Mouse (Mus musculus) midbrain, postnatal 0 days (tissue): ENCODE measurements at regions not wholly inside any gene's neighbourhood (a gene's known extent, or its start where the extent isn't known, plus 50 kb on each side); places are given as distances from the start of the nearest gene placed in this dataset.

Experiments
- ATAC-seq: fragments of 200-750 bp; cut with Nextera tagmentation; 2 replicates; pipeline ENCODE4 v1.8.0; 2017; ENCODE audit warnings: moderate number of reproducible peaks, mild to moderate bottlenecking, moderate TSS enrichment, moderate library complexity; ENCODE audit not compliant: low FRiP score
- DNase-seq: peaks from one replicate; pipeline ENCODE4 v3.0.0-alpha.2; 2015; ENCODE audit warnings: low spot score
- H3K27ac ChIP-seq: fragments of 300-500 bp; sonication (generic); 2 replicates; pipeline ENCODE4 v1.5.1; 2014; ENCODE audit warnings: low read depth, mild to moderate bottlenecking, low read length, mixed read lengths
- H3K27me3 ChIP-seq: fragments of 300-500 bp; sonication (generic); 2 replicates; pipeline ENCODE4 v1.6.1; 2014; ENCODE audit warnings: low read length, control low read depth, mixed read lengths; ENCODE audit not compliant: insufficient read depth
- H3K36me3 ChIP-seq: fragments of 300-500 bp; sonication (generic); 2 replicates; pipeline ENCODE4 v1.6.1; 2014; ENCODE audit warnings: low read length, control low read depth, mixed read lengths; ENCODE audit not compliant: insufficient read depth
- H3K4me1 ChIP-seq: fragments of 300-500 bp; sonication (generic); 2 replicates; pipeline ENCODE4 v1.6.1; 2014; ENCODE audit warnings: mild to moderate bottlenecking, control low read depth, antibody characterized with exemption, low read length, mixed read lengths; ENCODE audit not compliant: insufficient read depth
- H3K4me2 ChIP-seq: fragments of 300-500 bp; sonication (generic); 2 replicates; pipeline ENCODE4 v1.6.1; 2014; ENCODE audit warnings: low read depth, mild to moderate bottlenecking, low read length, mixed read lengths; ENCODE audit not compliant: poor library complexity, severe bottlenecking
- H3K4me3 ChIP-seq: fragments of 300-500 bp; sonication (generic); 2 replicates; pipeline ENCODE4 v1.5.1; 2014; ENCODE audit warnings: low read depth, mild to moderate bottlenecking, low read length, moderate library complexity
- H3K9ac ChIP-seq: fragments of 300-500 bp; sonication (generic); replicated peaks from 2 replicates; pipeline ENCODE4 v1.6.1; 2014; ENCODE audit warnings: mild to moderate bottlenecking, low read length, moderate library complexity, mixed read lengths; ENCODE audit not compliant: poor library complexity, severe bottlenecking
- H3K9me3 ChIP-seq: fragments of 300-500 bp; sonication (generic); 2 replicates; pipeline ENCODE4 v1.6.1; 2016; ENCODE audit warnings: low read length, control low read depth
- CTCF ChIP-seq: IDR thresholded peaks from 2 replicates; pipeline ENCODE4 v1.5.1; 2016; ENCODE audit warnings: antibody characterized with exemption, mild to moderate bottlenecking
- WGBS: fragments of 180-500 bp; shearing (Covaris S2); extraction: QIAGEN DNeasy Blood & Tissue Kit; methylation state at CpG from one replicate; pipeline ENCODE4 v1.1.7; 2014; 5-methylcytosine and 5-hydroxymethylcytosine counted together

DNA sequence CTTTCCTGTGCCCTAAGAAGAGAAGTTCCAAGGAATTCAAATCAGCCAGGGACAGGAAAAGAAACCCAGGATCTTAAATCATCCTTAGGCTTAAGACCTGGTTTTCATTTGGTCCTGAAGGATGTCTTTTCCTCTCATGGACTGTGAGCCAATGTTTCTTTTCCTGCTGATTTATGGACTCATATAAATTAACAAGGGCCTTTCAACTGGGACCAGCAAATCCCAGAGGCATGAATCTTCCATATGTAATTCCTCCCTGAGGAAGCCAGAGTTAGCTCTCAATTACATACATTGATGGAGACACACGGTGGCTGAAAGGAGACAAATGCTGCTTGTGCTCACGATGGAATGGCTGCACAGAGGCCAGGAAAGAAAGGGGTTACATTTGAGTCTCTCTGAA, 230.2 kb upstream of the Tnc start:
- no peaks in the 10 kb centered on the region for H3K9me3 ChIP-seq
- H3K4me2 ChIP-seq, result no peak overlapping the region
- WGBS, result 56% methylated on average over 2 of the region's 2 CpGs
- no peaks in the 10 kb centered on the region for H3K4me1 ChIP-seq
- no peaks in the 10 kb centered on the region for H3K36me3 ChIP-seq
- no peak overlapping the region for H3K4me3 ChIP-seq
- ATAC-seq (no peak), DNase-seq (no peak)
- no peak overlapping the region for H3K9ac ChIP-seq
- H3K27ac ChIP-seq, result no peak overlapping the region
- no peaks in the 10 kb centered on the region for H3K27me3 ChIP-seq
- no peak for TF ChIP-seq CTCF

DNA sequence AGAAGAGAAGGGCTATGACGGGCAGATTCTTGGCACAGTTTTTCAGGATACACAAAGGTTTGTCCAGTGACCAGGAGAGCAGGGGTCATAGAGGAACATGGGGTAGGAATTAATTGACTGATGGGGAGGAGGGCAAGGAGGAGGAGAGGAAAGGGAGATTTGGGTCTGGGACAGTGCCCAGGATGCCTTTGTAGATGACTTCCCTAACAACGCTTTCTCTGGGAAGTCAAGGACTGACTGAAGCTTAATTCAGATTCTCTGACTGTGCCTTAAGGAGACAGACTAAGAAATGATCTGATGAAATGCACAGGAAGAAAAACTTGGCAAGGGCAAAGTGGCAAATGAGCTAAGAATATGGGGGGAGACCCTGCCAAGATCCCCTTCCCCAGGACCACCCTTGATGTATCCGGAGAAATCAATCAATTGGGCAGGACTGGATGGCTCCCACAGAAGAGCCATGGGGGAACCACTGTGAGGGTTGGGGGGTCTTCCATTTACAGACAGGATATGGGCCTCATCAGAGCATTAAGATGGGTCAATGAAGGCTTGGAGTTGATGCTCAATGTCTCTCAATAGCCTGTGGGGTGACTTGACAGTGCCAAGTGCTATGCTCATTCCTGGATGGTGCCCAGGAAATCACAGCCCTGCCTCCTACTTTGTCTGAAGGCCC, 227.6 kb upstream of the Tnc start:
- H3K27me3 ChIP-seq, result no peaks in the 10 kb centered on the region
- peak; percentile 69 for DNase-seq
- no peak overlapping the region for H3K27ac ChIP-seq
- WGBS, result 78% methylated on average over 3 of the region's 3 CpGs
- H3K9me3 ChIP-seq, result no peaks in the 10 kb centered on the region
- ATAC-seq, result peak; percentile 71; the same call in 1 of the 2 replicates
- H3K4me1 ChIP-seq, result no peaks in the 10 kb centered on the region
- no peak overlapping the region for H3K4me2 ChIP-seq
- no peak overlapping the region for H3K9ac ChIP-seq
- no peaks in the 10 kb centered on the region for H3K36me3 ChIP-seq
- no peak overlapping the region for H3K4me3 ChIP-seq
- TF ChIP-seq CTCF, result no peak

DNA sequence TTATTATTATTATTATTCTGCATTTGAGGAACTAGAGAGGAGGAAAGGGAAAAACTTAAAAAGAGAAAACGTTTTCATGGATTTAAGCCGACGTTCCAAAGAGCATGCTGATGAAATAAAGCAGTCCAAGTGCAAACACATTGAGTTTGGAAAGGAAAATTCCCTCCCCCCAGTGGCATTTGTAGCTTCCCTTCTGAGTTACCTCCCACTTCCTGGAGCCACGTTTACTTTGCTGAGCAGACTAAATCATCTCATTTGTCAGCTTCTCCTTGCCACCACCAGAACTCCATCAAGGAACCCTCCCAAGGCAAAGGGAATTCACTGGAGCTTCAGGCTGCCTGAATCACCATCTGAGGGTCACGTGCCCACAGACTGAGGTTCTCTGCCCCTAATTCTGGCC, 223.0 kb upstream of the Tnc start:
- Histone ChIP-seq H3K27me3 (no peaks in the 10 kb centered on the region), H3K9me3 (no peaks in the 10 kb centered on the region), H3K4me2 (no peak overlapping the region), H3K4me3 (no peak overlapping the region), H3K9ac (no peak overlapping the region), H3K36me3 (no peaks in the 10 kb centered on the region), H3K4me1 (no peaks in the 10 kb centered on the region), H3K27ac (no peak overlapping the region)
- TF ChIP-seq CTCF, result no peak
- ATAC-seq, result no peak
- 74% methylated on average over 5 of the region's 5 CpGs for WGBS
- DNase-seq, result no peak

DNA sequence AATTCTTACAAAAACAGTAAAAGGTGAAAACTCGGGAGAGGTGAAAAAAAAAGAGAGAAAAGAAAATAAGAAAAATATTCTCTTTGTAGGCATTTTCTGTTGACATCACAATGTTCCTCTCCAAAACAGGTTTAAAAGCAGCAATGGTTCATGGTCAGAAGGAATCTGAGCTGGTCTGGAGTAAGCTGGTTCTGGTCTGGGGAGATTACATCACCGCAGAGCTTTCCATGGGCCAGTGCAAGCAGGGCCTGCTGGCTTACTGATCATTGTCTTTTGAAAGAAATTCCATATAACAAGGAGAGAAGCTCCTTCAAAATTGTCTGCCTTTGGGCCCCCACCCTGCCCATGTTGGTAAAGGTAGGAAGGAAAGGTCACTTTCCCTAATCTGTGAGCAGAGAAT, 222.3 kb upstream of the Tnc start:
- no peak for TF ChIP-seq CTCF
- no peak for DNase-seq
- Histone ChIP-seq H3K4me3 (no peak overlapping the region), H3K27ac (no peak overlapping the region), H3K4me2 (no peak overlapping the region), H3K4me1 (no peaks in the 10 kb centered on the region), H3K36me3 (no peaks in the 10 kb centered on the region), H3K27me3 (no peaks in the 10 kb centered on the region), H3K9ac (no peak overlapping the region), H3K9me3 (no peaks in the 10 kb centered on the region)
- ATAC-seq, result no peak
- 91% methylated on average over 2 of the region's 2 CpGs for WGBS

DNA sequence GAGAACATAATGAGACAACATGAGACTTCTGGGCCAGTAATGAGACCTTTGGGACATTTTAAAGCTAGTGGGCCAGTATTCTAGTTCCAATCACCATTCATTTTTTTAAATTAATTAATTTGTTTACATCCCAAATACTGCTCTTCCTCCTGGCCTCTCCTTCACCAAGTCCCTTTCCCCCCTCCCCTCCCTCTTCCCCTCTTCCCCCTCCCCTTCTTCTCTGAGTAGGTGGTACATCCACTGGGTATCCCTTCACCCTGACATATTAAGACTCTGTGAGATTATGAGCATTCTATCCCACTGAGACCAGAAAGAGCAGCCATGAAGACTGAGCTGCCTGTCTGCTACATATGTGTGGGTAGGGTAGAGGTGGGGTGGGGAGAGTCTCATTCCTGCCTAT, 213.7 kb upstream of the Tnc start:
- Histone ChIP-seq H3K9ac (no peak overlapping the region), H3K4me1 (no peaks in the 10 kb centered on the region), H3K9me3 (no peaks in the 10 kb centered on the region), H3K27ac (no peak overlapping the region), H3K27me3 (no peaks in the 10 kb centered on the region), H3K36me3 (no peaks in the 10 kb centered on the region), H3K4me3 (no peak overlapping the region), H3K4me2 (no peak overlapping the region)
- TF ChIP-seq CTCF, result no peak
- DNase-seq (no peak), ATAC-seq (no peak)

DNA sequence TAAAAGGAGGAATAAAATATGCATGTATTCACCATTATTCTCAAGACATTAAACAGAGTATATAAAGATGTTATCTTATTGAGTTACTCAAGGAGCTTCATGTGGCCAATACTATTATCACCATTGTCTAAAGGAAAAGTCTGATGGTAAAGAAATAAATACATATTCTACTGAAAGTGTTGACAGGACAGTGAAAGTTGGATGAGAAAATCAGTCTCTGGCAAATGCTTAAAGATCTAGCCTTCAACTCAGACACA, 213.3 kb upstream of the Tnc start:
- no peaks in the 10 kb centered on the region for H3K36me3 ChIP-seq
- H3K9ac ChIP-seq, result no peak overlapping the region
- H3K27me3 ChIP-seq, result no peaks in the 10 kb centered on the region
- H3K4me3 ChIP-seq, result no peak overlapping the region
- DNase-seq (no peak), ATAC-seq (no peak)
- no peak for TF ChIP-seq CTCF
- no peak overlapping the region for H3K27ac ChIP-seq
- H3K9me3 ChIP-seq, result no peaks in the 10 kb centered on the region
- no peak overlapping the region for H3K4me2 ChIP-seq
- no peaks in the 10 kb centered on the region for H3K4me1 ChIP-seq
